Mouse (Mus musculus) mesoderm, embryonic 11.5 days (tissue): Measurements from ENCODE around the gene Sgms2.

ENCODE experiments used
- DNase-seq: peaks from one replicate; pipeline ENCODE4 v3.0.0-alpha.2; 2012; ENCODE audit warnings: low read depth, low spot score

Sgms2 gene

GRCm38 (mm10) chr3:131491361-131491925 is at the start of gene Sgms2:
TSS of gene Sgms2 (minus strand) at chr3:131491411.
- DNase-seq: no peak

DNA sequence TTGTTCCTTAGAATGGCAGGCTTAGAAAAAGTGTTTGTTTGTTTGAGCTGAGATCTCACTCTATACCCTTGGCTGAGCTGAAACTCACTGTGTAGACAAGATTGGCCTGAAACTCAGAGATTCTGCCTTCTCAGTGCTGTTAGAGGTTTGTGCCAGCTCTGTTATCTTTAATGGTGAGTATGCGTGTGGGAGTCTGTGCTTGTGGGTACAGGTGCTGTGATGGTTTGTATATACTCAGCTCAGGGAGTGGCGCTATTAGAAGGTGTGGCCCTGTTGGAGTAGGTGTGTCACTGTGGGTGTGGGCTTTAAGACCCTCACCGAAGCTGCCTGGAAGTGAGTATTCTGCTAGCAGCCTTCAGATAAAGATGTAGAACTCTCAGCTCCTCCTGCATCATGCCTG is 34.0 kb upstream of the Sgms2 start:
- DNase-seq: no peak

GRCm38 (mm10) chr3:131524779-131525178 is 33.6 kb upstream of the Sgms2 start:
- peak; percentile 26 for DNase-seq

- no peak for DNase-seq
Measured at GRCm38 (mm10) chr3:131524210-131524609, 33.0 kb upstream of the Sgms2 start.

DNA sequence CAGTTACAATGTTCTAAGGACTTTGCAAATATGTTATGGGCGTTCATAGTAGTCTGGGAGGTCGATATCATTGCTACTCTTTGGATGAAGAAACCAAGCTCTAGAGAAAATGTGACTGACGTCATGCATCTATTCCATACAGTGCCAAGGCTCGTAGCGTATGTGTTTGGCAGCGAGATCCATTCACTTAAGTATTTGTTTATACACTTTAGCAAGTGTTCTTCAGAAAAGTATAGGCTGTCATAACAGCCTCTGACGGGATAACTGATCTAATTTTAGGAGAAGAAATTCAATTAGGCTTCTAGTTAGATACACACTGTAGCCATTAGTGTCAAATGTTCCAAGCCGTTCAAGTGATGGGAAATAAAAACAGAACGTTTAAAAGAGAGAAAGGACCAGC is 32.5 kb upstream of the Sgms2 start:
- DNase-seq: no peak

DNA sequence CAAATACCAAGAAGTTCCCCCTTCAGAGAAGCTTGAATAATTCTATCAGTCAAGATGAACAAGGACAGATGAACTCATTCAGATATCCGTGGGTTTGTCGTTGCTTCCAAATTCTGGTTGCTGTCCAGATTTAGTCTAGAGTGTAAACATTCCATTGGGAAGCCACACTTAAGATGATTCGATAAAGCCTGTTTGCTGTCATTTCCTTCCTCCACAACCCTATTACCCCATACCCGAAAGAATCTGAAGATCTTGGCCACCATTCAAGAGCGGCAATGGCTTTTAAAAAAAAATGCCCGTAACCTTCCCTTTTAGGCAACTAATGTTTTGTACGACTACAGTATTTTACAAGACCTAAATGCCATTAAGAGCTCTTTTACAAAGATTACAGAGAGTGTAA is 31.0 kb upstream of the Sgms2 start:
- DNase-seq: no peak

- DNase-seq: no peak
Measured at GRCm38 (mm10) chr3:131521206-131521605, 30.0 kb upstream of the Sgms2 start.

DNA sequence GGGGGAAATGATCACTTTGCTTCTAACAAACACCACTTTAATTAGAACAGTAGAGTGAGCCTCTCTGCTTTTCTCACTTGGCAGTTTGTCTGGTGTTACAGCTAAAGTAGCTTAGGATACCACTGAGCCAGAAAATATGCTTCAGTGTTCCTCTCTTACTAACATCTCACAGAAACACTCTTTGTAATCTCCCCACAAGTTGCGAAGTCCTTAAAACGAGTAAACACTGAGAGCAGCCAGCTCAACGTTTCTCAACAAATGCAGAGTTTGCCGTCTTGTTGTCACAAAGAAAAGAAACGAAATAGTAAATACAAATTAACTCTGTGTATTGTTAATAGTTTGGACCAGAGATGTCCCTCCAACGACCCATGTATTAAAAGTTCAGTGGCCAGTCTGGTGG is 26.5 kb upstream of the Sgms2 start:
- DNase-seq: no peak

DNA sequence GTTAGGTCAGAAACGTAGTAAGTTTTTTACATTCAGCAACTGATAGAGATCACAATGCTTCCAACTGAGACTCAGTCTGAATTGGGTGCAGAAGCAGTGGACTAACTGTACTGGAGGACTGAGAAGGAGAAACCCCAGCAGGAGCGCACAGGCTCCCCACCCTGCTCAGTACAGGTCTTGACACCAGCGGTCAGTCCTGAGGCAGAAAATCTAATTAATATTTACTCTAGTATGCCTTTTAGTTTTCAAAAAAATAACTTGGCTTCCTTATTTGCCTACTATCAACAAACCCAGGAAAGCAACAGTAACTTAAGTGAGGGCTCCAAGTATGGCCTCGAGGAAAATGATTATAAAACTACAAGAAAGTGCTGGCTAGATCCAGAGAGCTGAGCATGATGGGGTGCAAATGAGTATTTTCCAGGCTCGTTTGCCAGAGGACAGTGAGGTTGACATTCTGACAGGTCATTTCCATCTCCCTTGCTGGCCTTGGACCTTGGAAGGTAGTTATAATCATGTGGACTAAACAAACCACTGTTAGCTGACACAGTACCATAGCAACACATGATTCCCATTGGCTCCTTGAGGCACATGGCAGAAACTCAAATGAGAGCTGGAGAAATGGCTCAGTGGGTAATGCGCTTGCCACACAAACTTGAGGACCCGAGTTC is 25.3 kb upstream of the Sgms2 start:
- no peak for DNase-seq

DNA sequence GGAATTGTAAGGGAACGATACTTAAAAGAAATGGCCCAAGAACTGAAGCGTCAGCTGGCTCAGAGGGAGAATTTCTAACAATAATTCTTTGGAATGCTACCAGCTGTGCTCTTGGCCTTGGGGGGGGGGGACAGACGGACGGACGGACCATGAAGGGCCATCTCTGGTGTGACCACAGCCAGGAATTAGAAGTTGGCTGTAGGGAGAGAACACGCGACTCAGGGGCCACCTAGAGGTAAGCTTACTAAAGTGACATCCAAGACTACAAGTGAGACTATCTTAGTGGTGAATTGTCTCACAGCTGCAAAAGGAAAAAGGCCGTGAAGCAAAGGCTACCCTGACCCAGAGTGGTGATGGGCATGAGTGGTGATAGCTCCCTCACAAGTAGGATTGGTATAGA is 20.4 kb upstream of the Sgms2 start:
- no peak for DNase-seq

DNA sequence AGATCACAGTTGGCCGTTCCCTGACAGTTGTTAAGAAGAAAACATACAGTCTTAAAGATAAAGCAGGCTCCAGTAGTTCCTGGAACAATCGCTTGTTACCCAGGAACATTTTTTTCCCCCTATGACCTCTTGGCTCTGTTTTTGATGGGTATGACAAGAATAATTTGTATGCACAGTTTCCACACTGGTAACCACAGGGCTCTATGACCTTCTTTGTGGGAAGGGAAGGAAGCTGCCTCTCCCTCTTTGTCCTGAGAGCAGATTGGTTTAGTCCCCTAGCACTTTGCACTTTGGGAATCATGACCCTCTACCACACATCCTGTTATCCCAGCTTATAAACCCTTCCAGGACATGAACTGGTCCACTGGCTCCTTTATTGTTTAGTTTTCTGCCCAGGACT is 16.8 kb upstream of the Sgms2 start:
- no peak for DNase-seq

DNA sequence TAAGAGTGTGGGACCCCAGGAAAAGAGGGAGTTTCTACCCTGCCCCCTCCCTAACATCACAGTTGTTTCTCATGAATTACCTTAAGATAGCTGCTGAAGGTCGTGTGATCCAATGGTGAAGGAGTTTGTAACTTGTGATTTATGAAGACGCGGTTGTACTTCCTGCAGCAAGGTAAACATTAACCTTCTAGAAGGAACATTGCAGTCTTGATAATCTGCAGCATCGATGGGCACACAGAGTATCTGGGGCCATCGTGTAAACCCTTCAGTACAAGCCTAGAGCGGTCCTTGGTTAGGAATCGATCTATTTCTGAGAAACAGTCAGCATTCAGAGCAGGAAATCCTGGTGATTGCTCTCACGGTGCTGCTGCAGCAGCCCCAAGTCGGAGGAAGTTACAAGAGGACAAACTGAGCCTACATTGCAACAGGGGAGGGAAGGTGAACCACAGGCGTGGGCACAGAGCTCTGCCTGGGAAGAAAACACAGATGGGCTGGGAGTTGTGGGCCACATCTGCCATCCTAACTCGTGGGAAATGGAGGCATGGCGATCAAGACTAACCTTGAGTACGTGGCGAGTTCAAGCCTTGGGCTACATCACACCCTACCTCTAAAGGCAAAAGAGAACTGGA is 13.5 kb upstream of the Sgms2 start:
- DNase-seq: no peak

DNA sequence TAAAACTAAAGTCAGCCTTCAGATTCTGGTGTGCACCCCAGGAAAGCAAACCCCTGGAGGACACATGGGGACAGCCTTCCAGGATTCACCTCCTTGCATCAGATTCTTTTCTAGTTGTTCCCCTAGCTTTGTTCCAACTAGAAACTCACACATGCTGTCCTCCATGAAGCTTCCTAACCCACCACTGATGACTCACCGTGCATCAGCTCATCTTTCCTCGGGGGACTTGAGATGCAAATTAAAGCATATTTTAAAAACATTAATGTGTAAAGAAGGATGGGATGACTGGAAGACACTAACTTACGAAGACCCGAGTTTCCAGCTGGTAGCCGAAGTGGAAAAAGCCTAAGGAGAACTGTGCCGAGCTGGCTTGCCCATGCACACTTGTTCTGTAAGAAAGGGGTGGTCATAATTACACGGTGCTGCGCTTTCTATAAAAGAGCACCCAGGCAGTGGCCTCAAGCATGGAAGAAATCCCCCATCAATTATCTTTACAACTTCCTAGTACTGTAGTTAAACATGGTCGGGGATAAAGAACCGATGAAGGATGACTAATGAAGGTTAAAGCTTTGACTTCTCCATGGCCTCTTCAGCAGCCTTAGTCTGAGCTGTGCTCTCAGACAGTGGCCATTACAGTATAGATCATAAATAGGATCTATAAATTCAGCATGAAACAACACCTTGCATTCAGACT is 10.6 kb upstream of the Sgms2 start:
- DNase-seq: peak; percentile 39

DNA sequence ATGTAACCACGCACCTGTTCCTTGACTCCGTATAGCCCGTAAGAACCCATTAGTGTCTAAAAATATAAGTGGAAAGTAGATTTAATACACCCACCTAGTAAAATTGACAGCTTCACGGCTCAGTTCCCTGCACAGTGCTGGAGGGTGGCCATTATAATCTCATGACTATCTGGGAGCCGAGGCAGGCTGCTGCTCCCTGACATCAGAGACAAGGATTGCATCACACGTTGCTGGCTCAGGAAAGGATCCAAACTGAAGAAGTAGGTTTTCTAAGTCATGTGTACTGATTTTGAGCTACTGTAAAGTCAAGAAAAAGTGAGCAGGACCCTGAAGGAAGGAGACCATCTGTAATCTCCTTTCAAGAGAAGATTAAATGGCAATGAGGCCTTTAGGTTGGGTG is 8.4 kb upstream of the Sgms2 start:
- no peak for DNase-seq

- no peak for DNase-seq
Measured at GRCm38 (mm10) chr3:131496506-131497122, 5.4 kb upstream of the Sgms2 start.

GRCm38 (mm10) chr3:131495076-131495475 is 3.9 kb upstream of the Sgms2 start:
- DNase-seq: no peak

GRCm38 (mm10) chr3:131493194-131493593 is 2.0 kb upstream of the Sgms2 start:
- no peak for DNase-seq

DNA sequence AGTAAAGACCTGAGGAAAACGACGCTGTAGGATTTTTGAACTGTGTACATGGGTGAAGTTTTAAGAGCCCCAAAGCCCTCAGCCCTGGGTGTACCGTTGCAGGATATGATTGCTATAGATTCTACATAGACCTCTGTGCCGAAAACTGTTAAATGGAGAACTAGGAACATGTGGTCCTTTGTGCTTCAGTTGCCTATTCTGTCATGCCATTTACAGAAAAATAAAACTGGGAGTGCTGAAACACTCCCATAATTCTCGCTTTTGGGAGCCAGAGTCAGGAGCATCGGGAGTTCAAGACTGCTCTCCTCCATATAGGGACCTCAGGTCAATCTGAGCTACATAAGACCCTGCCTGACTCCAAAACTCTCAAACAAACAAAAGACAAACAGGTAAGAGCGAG is 769 bp upstream of the Sgms2 start:
- no peak for DNase-seq

DNA sequence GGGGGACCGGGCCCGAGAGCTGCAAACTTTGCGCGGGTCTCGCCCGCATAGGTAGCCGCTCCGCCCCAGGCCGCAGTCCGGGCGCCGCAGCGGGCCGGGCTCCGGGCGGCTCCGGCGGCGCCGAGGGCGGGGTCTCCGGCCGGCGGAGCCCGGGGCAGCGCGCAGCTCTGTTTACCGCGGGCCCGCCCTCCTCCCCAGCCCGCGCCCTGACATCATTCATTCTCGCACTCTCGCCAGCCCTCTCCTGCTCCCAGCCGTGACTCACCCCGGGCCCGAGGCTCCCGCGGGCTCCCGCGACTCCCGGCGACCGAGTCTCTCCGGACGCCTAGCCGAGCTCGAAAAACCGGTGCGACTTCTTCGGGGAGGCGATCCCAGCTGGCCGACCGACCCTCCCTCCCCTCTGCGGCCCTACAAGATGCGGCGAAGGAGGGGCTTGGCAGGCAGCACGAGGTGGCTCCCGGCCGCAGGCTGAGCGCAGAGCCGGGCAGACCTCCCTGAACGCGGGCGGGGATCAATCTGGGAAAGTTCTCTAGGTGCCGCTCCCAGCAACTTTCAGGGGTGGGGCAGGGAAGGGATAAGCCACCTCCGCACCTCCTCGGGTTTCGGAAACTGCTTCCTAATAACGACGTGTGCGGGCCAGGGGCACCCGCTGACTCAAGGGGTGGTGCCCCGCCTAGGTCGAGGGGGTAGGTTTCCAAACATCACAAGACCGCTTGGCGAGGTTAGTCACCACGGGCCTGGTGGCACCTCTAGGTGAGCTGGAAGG is 885 bp downstream of the Sgms2 start:
- DNase-seq: peak; percentile 56

GRCm38 (mm10) chr3:131489657-131490142 is 1.5 kb downstream of the Sgms2 start:
- no peak for DNase-seq

DNA sequence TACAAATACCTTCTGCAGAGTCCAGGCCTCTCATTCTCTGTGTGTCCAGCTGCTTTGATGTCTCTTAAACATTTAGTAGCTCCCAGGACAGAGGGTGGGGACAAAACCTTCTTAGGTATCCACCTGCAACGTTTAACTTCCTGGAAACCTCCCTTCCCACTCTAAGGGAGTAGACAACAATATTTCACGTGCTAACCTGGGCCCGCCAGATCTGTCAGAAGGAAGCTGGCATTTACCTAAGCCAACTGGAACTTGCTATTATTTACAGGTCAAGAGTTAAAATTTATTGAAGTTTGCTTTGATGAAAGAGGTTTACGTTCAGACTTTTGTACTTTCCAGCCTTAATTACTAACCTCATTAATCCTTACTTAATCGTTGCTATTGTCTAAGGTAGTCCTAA is 2.2 kb downstream of the Sgms2 start:
- no peak for DNase-seq
